Mouse (Mus musculus) cerebral cortex, adult 2 months (tissue): Measurements from ENCODE around the gene Tmem150c.

Experiments
- WGBS: fragments of 180-500 bp; shearing (Covaris S2); methylation state at CpG from one replicate; pipeline ENCODE4 v1.1.7; 2018; 5-methylcytosine and 5-hydroxymethylcytosine counted together

Tmem150c gene

GRCm38 (mm10) chr5:100166591-100167491 lies 7.2 kb upstream of the Tmem150c start:
- 59% methylated on average over 14 of the region's 14 CpGs for WGBS

GRCm38 (mm10) chr5:100163368-100163767 lies 3.8 kb upstream of the Tmem150c start:
- 52% methylated on average over 7 of the region's 7 CpGs for WGBS

DNA sequence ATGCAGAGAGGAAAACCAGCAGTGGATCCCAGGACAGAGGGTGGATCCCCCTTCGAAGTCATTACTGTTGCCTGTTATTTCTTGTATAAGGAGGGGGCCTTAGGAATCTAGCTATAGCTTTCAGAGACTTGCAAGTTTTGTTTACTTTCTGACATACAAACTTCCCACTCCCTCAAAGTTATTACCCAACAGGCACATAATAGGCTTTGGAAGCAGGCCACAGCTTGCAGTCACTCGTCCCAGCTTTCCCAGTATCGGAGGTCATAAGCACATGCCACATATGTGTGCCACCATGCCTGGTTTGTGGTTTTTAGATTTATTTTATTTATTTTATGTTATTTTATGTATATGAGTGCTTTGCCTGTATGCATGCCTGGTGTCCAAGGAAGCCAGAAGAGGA lies 3.2 kb upstream of the Tmem150c start:
- 83% methylated on average over 3 of the region's 3 CpGs for WGBS

DNA sequence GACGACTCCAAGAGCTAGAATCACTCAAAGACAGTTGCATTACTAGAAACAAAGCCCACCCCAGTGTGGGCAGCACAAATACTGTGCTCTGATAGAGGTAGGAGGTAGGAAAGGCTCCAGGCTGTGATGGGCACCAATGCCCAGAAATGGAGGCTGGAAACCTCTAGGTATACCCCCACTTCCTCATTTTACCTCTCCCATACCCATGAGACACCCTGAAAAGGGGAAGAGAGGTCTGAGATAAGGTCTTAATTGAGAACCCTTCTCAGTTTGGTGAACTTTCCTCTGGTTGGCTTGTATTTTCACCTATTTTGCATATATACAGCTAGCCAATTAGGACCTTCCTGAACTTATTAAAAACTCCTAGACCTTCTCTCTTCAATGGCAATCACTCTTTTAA lies 2.4 kb upstream of the Tmem150c start:
- 69% methylated on average over 1 of the region's 1 CpGs for WGBS

DNA sequence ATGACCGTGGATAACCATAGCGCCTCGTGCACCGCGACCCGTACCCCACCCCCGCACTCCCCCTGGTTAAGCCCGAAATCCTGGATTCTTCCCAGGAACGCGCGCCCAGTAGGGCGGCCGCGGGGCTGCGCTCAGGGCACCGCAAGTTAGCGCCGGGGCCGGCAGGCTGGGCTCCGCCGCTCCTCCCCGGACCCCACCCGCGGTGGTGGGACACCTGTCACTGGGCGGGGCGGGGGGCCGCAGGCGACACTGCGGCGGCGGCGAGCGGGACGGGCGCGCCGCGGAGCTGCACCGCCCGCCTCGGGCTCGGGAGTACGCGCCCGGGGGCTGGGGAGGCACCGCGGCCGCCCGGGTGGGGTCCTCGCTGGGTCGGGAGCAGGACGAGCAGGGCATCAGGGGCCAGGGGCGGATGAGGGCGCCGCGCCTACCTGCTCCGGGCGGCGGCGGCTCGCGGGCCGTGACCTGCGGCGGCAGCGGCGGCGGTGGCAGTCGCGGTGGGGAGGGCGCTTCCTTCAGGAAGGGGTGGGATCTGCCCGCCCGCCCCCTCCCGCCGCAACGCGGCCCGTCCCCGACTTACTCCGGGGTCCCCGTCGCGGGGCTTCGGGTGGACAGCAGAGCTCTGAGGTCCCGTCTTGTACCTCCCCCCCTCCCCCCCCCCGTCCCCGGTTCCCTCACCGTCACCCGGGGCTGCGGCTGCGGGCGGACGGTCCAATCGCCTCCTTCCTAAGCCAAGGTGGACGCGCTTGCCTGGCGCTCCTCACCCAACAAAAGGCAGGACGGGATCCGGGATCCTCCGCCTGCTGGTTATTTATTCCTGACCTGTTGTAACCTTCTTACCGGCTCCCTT lies 594 bp downstream of the Tmem150c start:
- under 1% methylated on average over 91 of the region's 101 CpGs for WGBS

GRCm38 (mm10) chr5:100158301-100158700 lies 1.3 kb downstream of the Tmem150c start:
- WGBS: 23% methylated on average over 13 of the region's 13 CpGs

DNA sequence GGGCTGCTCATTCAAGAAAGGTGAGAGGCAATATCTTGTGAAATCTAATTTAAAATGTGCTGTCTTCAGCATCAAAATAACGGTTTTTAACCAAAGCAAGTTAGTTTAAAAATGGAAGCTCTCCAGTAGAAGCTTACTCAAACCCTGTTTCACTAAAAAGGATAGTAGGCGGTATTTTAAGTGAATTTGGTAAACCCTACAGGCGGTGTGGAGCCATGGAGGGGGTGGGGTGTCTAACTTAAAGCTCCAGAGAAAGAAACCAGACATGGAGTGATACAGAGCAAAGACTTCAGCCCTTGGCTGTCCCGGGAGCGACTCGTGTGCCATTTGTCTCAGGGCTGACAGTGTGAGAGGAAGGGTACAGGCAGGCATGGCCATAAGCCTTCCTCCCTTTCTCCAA lies 4.0 kb downstream of the Tmem150c start:
- WGBS: 54% methylated on average over 6 of the region's 6 CpGs

GRCm38 (mm10) chr5:100149967-100150366 lies 9.6 kb downstream of the Tmem150c start:
- 79% methylated on average over 3 of the region's 3 CpGs for WGBS

DNA sequence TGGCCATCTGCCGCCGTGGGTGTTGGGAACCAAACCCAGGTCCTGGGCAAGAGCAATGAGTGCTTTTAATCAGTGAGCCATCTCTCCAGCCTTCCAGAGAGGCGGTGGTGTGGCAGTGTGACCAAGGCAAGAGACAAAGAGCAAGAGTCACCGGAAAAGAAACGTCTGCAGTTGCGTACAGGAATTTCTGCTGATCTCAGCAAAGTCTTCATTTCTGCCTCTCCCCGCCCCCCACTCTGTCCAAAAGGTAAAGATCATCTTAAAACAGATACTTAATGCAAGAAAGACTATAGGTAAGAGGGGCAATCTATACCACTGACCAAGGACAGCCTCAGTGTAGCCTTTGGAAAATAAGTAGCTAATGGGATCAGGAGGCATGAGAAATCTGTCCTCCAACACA lies 14.8 kb downstream of the Tmem150c start:
- 90% methylated on average over 7 of the region's 7 CpGs for WGBS

DNA sequence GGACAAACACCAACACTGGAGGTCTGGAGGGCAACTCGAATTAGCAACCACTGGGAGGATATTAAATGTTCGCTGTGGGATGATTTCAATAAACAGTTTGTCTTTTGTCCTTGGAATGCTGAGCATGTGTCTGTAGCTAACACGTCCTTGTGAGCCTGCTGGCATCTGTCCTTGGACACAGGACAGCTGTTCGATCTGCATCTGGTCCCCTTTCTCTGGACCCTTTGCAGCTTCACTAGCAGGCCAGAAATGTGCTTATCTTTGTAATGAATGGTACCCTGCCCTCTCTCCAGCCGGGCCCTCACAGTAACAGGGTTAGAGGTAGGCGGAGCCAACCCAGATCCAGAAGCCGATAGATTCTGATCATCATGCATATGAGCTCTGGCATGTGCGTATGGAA lies 32.3 kb downstream of the Tmem150c start:
- 56% methylated on average over 8 of the region's 8 CpGs for WGBS

- WGBS: 89% methylated on average over 12 of the region's 12 CpGs
Measured at GRCm38 (mm10) chr5:100125409-100126123, 34.0 kb downstream of the Tmem150c start.

DNA sequence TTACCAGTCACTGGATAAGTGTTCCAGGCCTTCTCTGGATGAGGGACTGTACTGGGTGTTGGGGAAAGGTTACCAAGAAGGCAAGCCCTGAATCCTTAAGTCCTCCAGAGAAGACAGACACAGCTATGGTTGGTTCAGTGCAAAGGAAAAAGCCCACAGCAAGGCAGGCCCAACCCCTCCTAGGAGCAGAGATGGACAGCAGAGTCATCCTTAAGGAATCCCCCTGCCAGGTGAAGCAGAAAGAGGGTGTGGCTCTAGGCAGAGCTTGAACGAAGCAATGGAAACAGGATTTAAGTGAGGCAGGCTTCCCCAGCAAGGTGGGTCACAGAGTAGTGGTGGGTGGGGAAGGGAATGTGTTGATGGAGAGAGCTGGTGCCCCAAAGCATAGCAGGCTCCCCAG lies 35.1 kb downstream of the Tmem150c start:
- 81% methylated on average over 1 of the region's 1 CpGs for WGBS

GRCm38 (mm10) chr5:100123283-100123682 lies 36.3 kb downstream of the Tmem150c start:
- 42% methylated on average over 7 of the region's 7 CpGs for WGBS

DNA sequence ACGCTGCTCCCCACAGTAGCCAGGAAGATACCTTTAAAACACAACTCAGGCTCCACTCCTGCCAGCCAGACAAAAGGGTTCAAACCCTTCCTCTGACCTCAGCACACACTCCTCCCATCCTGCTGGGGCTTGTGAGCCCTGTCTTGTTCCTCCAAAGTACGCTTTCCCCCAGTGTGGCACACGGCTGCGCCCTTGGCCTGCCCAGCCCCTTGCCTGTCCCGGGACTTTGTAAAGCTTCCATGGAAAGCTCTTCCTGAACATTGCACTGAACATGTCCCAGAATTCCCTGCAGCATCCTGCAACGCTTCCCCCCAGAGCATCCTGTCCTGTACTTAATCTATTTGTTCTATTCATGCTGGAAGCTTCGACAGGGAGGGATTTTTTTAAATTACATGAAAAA lies 38.4 kb downstream of the Tmem150c start:
- 58% methylated on average over 7 of the region's 7 CpGs for WGBS

DNA sequence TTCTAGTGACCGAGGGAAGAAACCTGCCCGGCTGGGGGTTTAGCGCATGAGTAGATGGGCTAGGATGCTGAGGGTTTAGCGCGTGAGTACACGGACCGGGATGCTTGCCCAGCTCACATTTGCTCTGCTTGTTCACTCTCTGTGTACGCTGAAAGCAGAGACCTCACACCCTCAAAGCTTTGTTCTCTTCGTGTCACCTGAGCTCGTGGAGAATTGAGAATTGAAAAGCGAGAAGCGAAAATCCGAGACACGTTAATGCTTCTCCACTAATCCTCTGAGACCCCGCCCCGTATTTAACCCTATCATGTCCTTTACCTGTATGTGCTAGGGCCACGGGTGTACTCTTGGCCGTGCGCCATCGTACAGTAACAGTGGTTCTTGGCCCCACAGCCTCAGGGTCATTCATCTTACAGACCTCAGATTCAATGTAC lies 38.9 kb downstream of the Tmem150c start:
- 21% methylated on average over 20 of the region's 20 CpGs for WGBS

- 69% methylated on average over 8 of the region's 8 CpGs for WGBS
Measured at GRCm38 (mm10) chr5:100119331-100119730, 40.3 kb downstream of the Tmem150c start.

DNA sequence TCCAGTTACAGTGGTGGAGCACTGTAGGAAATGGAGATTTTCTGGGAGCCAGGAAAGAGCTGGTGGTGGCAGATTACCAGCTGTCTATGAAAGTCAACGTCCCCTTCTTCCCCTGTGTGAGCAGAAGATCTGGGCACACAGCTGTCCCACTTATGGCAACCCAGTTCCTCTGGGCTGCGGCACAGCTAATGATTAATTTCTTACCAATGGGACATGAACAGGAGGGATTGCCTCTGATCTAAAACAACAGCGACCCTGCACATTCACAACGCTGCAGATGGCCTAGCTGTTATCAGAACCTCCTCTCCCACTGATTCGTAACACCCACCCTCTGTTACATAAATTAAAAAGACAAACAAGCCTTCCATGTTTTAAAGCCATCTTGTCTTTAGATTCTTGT lies 46.2 kb downstream of the Tmem150c start:
- WGBS: 48% methylated on average over 5 of the region's 5 CpGs

- 88% methylated on average over 3 of the region's 3 CpGs for WGBS
Measured at GRCm38 (mm10) chr5:100110581-100110980, 49.0 kb downstream of the Tmem150c start.

GRCm38 (mm10) chr5:100109543-100110282 lies 49.9 kb downstream of the Tmem150c start:
- 36% methylated on average over 7 of the region's 7 CpGs for WGBS

GRCm38 (mm10) chr5:100108866-100109265 lies 50.7 kb downstream of the Tmem150c start:
- WGBS: 38% methylated on average over 9 of the region's 9 CpGs

GRCm38 (mm10) chr5:100102395-100102794 lies 57.2 kb downstream of the Tmem150c start:
- WGBS: 100% methylated on average over 1 of the region's 1 CpGs
